Mouse (Mus musculus): ENCODE measurements around the gene Plpp3. TPM values are rescaled to one million over a fixed set of nuclear protein-coding genes. Genes with fewer than 3 reads are reported as not detected.

Gene Plpp3
- polyA plus RNA-seq, 1 experiment = 4.2 TPM

- H3K27me3 ChIP-seq (replicated peaks) = no peaks in the 10 kb centered on the region
- peaks cover 42% of the 10 kb centered on the region for H3K4me1 ChIP-seq
- no peak overlapping the region for H3K4me3 ChIP-seq (replicated peaks)
- H3K9me3 ChIP-seq = no peaks in the 10 kb centered on the region
- no peak for TF ChIP-seq GATA1 (IDR thresholded peaks at IDR 0.05; ENCODE audit: borderline replicate concordance, low read length)
- peaks cover 32% of the 10 kb centered on the region for H3K36me3 ChIP-seq (replicated peaks; ENCODE audit: low read length)
Measured at GRCm38 (mm10) chr4:105184924-105185323, 27.8 kb downstream of the Plpp3 start.

GRCm38 (mm10) chr4:105186654-105187053 lies 29.5 kb downstream of the Plpp3 start:
- Histone ChIP-seq H3K36me3 (replicated peaks; ENCODE audit: low read length) (peaks cover 24% of the 10 kb centered on the region), H3K4me3 (replicated peaks) (no peak overlapping the region), H3K9me3 (no peaks in the 10 kb centered on the region), H3K27me3 (replicated peaks) (no peaks in the 10 kb centered on the region), H3K4me1 (peaks cover 40% of the 10 kb centered on the region)
- TF ChIP-seq FLI1 (IDR thresholded peaks at IDR 0.05; ENCODE audit: low read length) (no peak), GATA1 (IDR thresholded peaks at IDR 0.05; ENCODE audit: borderline replicate concordance, low read length) (no peak)

- Histone ChIP-seq H3K4me3 (replicated peaks) (no peak overlapping the region), H3K4me1 (peaks cover 46% of the 10 kb centered on the region), H3K27me3 (replicated peaks) (no peaks in the 10 kb centered on the region), H3K9me3 (no peaks in the 10 kb centered on the region), H3K36me3 (replicated peaks; ENCODE audit: low read length) (peaks cover 15% of the 10 kb centered on the region)
- no peak for TF ChIP-seq FLI1 (IDR thresholded peaks at IDR 0.05; ENCODE audit: low read length)
- no peak for TF ChIP-seq GATA1 (IDR thresholded peaks at IDR 0.05; ENCODE audit: borderline replicate concordance, low read length)
Measured at GRCm38 (mm10) chr4:105187873-105188272, 30.7 kb downstream of the Plpp3 start.

- Histone ChIP-seq H3K4me3 (replicated peaks) (no peak overlapping the region), H3K27me3 (replicated peaks) (no peaks in the 10 kb centered on the region)
- no peak for TF ChIP-seq GATA1 (IDR thresholded peaks at IDR 0.05; ENCODE audit: borderline replicate concordance, low read length)
- no peak for TF ChIP-seq FLI1 (IDR thresholded peaks at IDR 0.05; ENCODE audit: low read length)
Measured at GRCm38 (mm10) chr4:105188801-105189200, 31.7 kb downstream of the Plpp3 start.

GRCm38 (mm10) chr4:105190826-105191225 lies 33.7 kb downstream of the Plpp3 start:
- H3K4me3 ChIP-seq (replicated peaks) = no peak overlapping the region

More at GRCm38 (mm10) chr4:105188801-105189200, 31.7 kb downstream of the Plpp3 start:
- Histone ChIP-seq H3K36me3 (replicated peaks; ENCODE audit: low read length) (peaks cover 9% of the 10 kb centered on the region), H3K4me1 (peaks cover 50% of the 10 kb centered on the region), H3K9me3 (no peaks in the 10 kb centered on the region)

GRCm38 (mm10) chr4:105191550-105191949 lies 34.4 kb downstream of the Plpp3 start:
- no peak for TF ChIP-seq FLI1 (IDR thresholded peaks at IDR 0.05; ENCODE audit: low read length)
- TF ChIP-seq GATA1 (IDR thresholded peaks at IDR 0.05; ENCODE audit: borderline replicate concordance, low read length) = no peak
- Histone ChIP-seq H3K4me3 (replicated peaks) (no peak overlapping the region), H3K9me3 (no peaks in the 10 kb centered on the region), H3K27me3 (replicated peaks) (no peaks in the 10 kb centered on the region), H3K4me1 (peaks cover 42% of the 10 kb centered on the region), H3K36me3 (replicated peaks; ENCODE audit: low read length) (peaks cover 28% of the 10 kb centered on the region)

More at GRCm38 (mm10) chr4:105190826-105191225, 33.7 kb downstream of the Plpp3 start:
- no peaks in the 10 kb centered on the region for H3K9me3 ChIP-seq
- peaks cover 22% of the 10 kb centered on the region for H3K36me3 ChIP-seq (replicated peaks; ENCODE audit: low read length)
- H3K4me1 ChIP-seq = peaks cover 46% of the 10 kb centered on the region
- no peaks in the 10 kb centered on the region for H3K27me3 ChIP-seq (replicated peaks)
- TF ChIP-seq GATA1 (IDR thresholded peaks at IDR 0.05; ENCODE audit: borderline replicate concordance, low read length) (no peak), FLI1 (IDR thresholded peaks at IDR 0.05; ENCODE audit: low read length) (no peak)

GRCm38 (mm10) chr4:105192665-105193064 lies 35.5 kb downstream of the Plpp3 start:
- TF ChIP-seq GATA1 (IDR thresholded peaks at IDR 0.05; ENCODE audit: borderline replicate concordance, low read length) (no peak), FLI1 (IDR thresholded peaks at IDR 0.05; ENCODE audit: low read length) (no peak)
- H3K4me3 ChIP-seq (replicated peaks) = no peak overlapping the region
- H3K9me3 ChIP-seq = no peaks in the 10 kb centered on the region
- peaks cover 43% of the 10 kb centered on the region for H3K4me1 ChIP-seq
- H3K36me3 ChIP-seq (replicated peaks; ENCODE audit: low read length) = peaks cover 38% of the 10 kb centered on the region
- H3K27me3 ChIP-seq (replicated peaks) = no peaks in the 10 kb centered on the region

- no peak overlapping the region for H3K4me3 ChIP-seq (replicated peaks)
- no peak for TF ChIP-seq FLI1 (IDR thresholded peaks at IDR 0.05; ENCODE audit: low read length)
- TF ChIP-seq GATA1 (IDR thresholded peaks at IDR 0.05; ENCODE audit: borderline replicate concordance, low read length) = no peak
- peaks cover 62% of the 10 kb centered on the region for H3K36me3 ChIP-seq (replicated peaks; ENCODE audit: low read length)
- peaks cover 5% of the 10 kb centered on the region for H3K27me3 ChIP-seq (replicated peaks)
- no peaks in the 10 kb centered on the region for H3K9me3 ChIP-seq
- peaks cover 60% of the 10 kb centered on the region for H3K4me1 ChIP-seq
Measured at GRCm38 (mm10) chr4:105195256-105195655, 38.1 kb downstream of the Plpp3 start.

- no peak for TF ChIP-seq GATA1 (IDR thresholded peaks at IDR 0.05; ENCODE audit: borderline replicate concordance, low read length)
- TF ChIP-seq FLI1 (IDR thresholded peaks at IDR 0.05; ENCODE audit: low read length) = no peak
- Histone ChIP-seq H3K4me3 (replicated peaks) (no peak overlapping the region), H3K36me3 (replicated peaks; ENCODE audit: low read length) (peaks cover 68% of the 10 kb centered on the region), H3K4me1 (peaks cover 60% of the 10 kb centered on the region), H3K27me3 (replicated peaks) (peaks cover 5% of the 10 kb centered on the region), H3K9me3 (no peaks in the 10 kb centered on the region)
Measured at GRCm38 (mm10) chr4:105196099-105196498, 39.0 kb downstream of the Plpp3 start.

GRCm38 (mm10) chr4:105196993-105197765 lies 40.0 kb downstream of the Plpp3 start:
- H3K27me3 ChIP-seq (replicated peaks) = peaks cover 5% of the 10 kb centered on the region
- no peak overlapping the region for H3K4me3 ChIP-seq (replicated peaks)
- peaks cover 68% of the 10 kb centered on the region for H3K36me3 ChIP-seq (replicated peaks; ENCODE audit: low read length)
- TF ChIP-seq GATA1 (IDR thresholded peaks at IDR 0.05; ENCODE audit: borderline replicate concordance, low read length) (no peak), FLI1 (IDR thresholded peaks at IDR 0.05; ENCODE audit: low read length) (no peak)
- H3K9me3 ChIP-seq = no peaks in the 10 kb centered on the region
- peaks cover 60% of the 10 kb centered on the region for H3K4me1 ChIP-seq
